Mouse (Mus musculus) lung, embryonic 16.5 days (tissue): ENCODE measurements around the gene Rsl1. TPM values are rescaled to one million over a fixed set of nuclear protein-coding genes. Genes with fewer than 3 reads are reported as not detected.
"Not testable (repeated sequence)": the region's sequence is repeated elsewhere in the genome, so short reads cannot be mapped to it uniquely, and the experiment has no call there.

Experiments
- ATAC-seq: fragments of 200-750 bp; cut with Nextera tagmentation; 2 replicates; pipeline ENCODE4 v1.8.0; 2017; ENCODE audit warnings: low read depth, mild to moderate bottlenecking, moderate library complexity
- H3K27ac ChIP-seq: fragments of 300-500 bp; sonication (generic); 2 replicates; pipeline ENCODE4 v1.5.1; 2014; ENCODE audit warnings: mild to moderate bottlenecking, control low read depth, low read length
- H3K27me3 ChIP-seq: fragments of 300-500 bp; sonication (generic); 2 replicates; pipeline ENCODE4 v1.6.1; 2014; ENCODE audit warnings: low read depth, low read length, mixed read lengths; ENCODE audit not compliant: control insufficient read depth, insufficient read depth
- H3K36me3 ChIP-seq: fragments of 300-500 bp; sonication (generic); 2 replicates; pipeline ENCODE4 v1.6.1; 2014; ENCODE audit warnings: low read length; ENCODE audit not compliant: control insufficient read depth, insufficient read depth
- H3K4me1 ChIP-seq: fragments of 300-500 bp; sonication (generic); replicated peaks from 2 replicates; pipeline ENCODE4 v1.6.1; 2014; ENCODE audit warnings: low read length, mixed read lengths; ENCODE audit not compliant: control insufficient read depth, insufficient read depth
- H3K4me2 ChIP-seq: fragments of 300-500 bp; sonication (generic); 2 replicates; pipeline ENCODE4 v1.6.1; 2014; ENCODE audit warnings: low read depth, low read length, control low read depth
- H3K4me3 ChIP-seq: fragments of 300-500 bp; sonication (generic); 2 replicates; pipeline ENCODE4 v1.5.1; 2014; ENCODE audit warnings: mild to moderate bottlenecking, low read length, control low read depth
- H3K9ac ChIP-seq: fragments of 300-500 bp; sonication (generic); 2 replicates; pipeline ENCODE4 v1.6.1; 2014; ENCODE audit warnings: low read length, control low read depth
- H3K9me3 ChIP-seq: fragments of 300-500 bp; sonication (generic); 2 replicates; pipeline ENCODE4 v1.6.1; 2016; ENCODE audit warnings: low read length; ENCODE audit not compliant: control insufficient read depth
- WGBS: fragments of 180-500 bp; shearing (Covaris S2); extraction: QIAGEN DNeasy Blood & Tissue Kit; methylation state at CpG from one replicate; pipeline ENCODE4 v1.1.7; 2014; 5-methylcytosine and 5-hydroxymethylcytosine counted together
- polyA plus RNA-seq: library from polyadenylated mRNA; unstranded; fragments of >200 nt; fragmentation: Nextera tagmentation; extraction: Ambion mirVana; gene quantifications from 2 replicates; pipeline ENCODE4 v1.2.1, GENCODE M21; 2015

The Rsl1 gene
- polyA plus RNA-seq = 8.5 and 9.7 TPM in 2 replicates

DNA sequence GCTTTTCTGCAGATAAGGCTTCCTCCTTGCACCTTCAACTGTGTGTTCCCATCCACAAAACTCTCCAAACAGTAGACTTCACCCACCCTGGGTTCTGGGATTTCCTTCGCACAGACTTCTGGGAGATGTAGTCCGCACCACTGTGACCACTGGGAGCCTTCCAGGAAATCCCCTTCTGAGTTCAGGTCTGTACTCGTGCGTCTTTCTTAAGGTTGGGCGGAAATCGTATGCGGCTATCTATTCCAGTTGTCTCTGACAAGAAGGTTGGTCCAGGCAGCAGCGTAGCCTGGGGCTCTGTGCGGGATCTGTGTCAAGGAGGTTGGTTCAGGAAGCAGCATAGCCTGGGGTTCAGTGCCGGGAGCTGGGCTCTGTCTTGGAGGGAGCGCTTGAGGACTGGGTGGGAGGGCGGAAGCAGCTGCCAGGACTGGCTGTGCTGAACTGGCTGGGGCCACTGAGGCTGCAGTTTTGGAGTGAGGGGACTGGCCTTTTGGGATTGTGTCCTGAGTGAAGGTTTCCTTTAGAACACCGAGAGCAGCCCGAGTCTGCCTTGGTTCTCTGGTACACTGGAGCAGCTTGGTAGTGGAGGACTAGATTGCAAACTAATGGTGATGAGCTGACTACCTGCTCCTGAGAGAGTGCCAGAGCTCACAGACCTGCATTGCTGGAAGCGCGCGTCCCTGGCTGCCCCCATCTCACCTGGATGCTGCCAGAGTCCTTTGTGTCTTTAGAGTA, at the start of gene Rsl1:
TSS of gene Rsl1 (plus strand) at position 192 of the 732 bp plus-strand sequence.
- not testable (repeated sequence) for H3K27me3 ChIP-seq, H3K4me1 ChIP-seq, H3K9me3 ChIP-seq, H3K36me3 ChIP-seq
- peak within 1 kb of the TSS; percentile 77 for H3K4me3 ChIP-seq
- ATAC-seq = peak; percentile 98
- peak within 1 kb of the TSS; percentile 83 for H3K9ac ChIP-seq
- peak within 1 kb of the TSS; percentile 72 for H3K4me2 ChIP-seq
- WGBS = under 1% methylated on average over 17 of the region's 17 CpGs
- H3K27ac ChIP-seq = peak within 1 kb of the TSS; percentile 62

DNA sequence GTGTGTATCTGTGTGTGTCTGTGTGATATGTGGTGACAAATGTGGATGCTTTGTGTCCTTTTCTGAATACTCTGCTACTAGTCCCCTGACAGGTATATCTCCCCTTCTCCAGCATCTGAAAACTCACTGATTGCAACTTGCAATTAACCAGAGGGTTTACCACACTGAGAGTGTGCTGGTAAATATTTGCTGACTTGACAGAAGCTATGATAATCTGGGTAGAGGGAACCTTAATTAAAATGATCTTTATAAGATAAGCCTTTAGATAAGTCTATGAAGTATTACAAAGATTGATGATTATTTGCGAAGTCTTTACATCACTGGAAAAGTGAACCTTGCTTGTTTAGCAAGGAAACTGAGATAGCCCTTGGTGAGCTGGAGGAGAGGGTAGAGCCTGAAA, 48.5 kb upstream of the Rsl1 start:
- no peak for ATAC-seq
- 87% methylated on average over 1 of the region's 1 CpGs for WGBS
- Histone ChIP-seq H3K4me2 (no peak overlapping the region), H3K4me3 (no peak overlapping the region), H3K36me3 (no peaks in the 10 kb centered on the region), H3K9ac (no peak overlapping the region), H3K27ac (no peak overlapping the region), H3K9me3 (no peaks in the 10 kb centered on the region), H3K27me3 (no peaks in the 10 kb centered on the region), H3K4me1 (0 out of 2 replicates have a peak, but pooled peaks cover 3% of the 10 kb centered on the region)

DNA sequence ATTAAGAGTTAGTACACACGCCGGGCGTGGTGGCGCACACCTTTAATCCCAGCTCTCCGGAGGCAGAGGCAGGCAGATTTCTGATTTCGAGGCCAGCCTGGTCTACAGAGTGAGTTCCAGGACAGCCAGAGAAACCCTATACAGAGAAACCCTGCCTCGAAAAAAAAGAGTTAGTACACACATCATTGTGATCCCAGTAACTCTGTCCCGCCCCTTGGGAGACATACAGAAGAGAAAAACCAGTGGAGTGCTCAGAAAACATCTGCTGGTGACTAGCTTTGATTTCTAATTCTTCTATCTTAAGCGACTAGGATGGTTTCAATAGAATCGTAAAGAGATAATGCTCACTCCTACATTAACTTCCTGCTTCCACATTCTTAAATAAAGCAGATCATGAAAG, 45.5 kb upstream of the Rsl1 start:
- not testable (repeated sequence) for H3K27ac ChIP-seq, H3K4me3 ChIP-seq, ATAC-seq, H3K4me1 ChIP-seq, H3K27me3 ChIP-seq, H3K36me3 ChIP-seq, H3K9ac ChIP-seq, H3K9me3 ChIP-seq
- 76% methylated on average over 10 of the region's 10 CpGs for WGBS
- H3K4me2 ChIP-seq = peak overlapping the region; percentile 67; the same call in 1 of the 2 replicates

- H3K27ac ChIP-seq = peak overlapping the region; percentile 25; the same call in 1 of the 2 replicates
- H3K4me1 ChIP-seq = 0 out of 2 replicates have a peak, but pooled peaks cover 3% of the 10 kb centered on the region
- WGBS = 1% methylated on average over 18 of the region's 18 CpGs
- H3K4me3 ChIP-seq = peak overlapping the region; percentile 78
- H3K9me3 ChIP-seq = no peaks in the 10 kb centered on the region
- peak; percentile 97 for ATAC-seq
- H3K9ac ChIP-seq = peak overlapping the region; percentile 79
- no peaks in the 10 kb centered on the region for H3K27me3 ChIP-seq
- H3K36me3 ChIP-seq = no peaks in the 10 kb centered on the region
- H3K4me2 ChIP-seq = peak overlapping the region; percentile 67
These were observed 44.8 kb upstream of the Rsl1 start for GRCm38 (mm10) chr13:67128038-67128721.

DNA sequence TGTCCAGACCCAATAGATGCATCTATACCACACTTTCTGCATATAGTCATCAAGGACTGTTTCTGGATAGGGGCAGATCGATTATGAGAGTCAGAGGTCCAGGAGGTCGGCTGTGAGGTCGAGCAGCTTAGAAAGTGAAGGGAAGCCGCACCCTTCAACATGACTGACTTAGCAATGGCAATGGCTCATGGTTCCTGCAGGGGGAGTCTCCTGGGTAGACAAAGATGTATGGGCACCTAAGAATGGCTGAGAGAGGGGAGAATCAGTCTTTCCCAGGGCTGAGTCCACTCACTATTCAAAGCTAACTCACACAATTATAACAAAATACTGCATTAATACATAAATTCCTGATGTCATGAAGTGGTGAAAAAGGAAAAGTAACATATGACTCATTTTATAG, 6.9 kb upstream of the Rsl1 start:
- H3K27me3 ChIP-seq, H3K36me3 ChIP-seq, H3K4me2 ChIP-seq, H3K27ac ChIP-seq, H3K9me3 ChIP-seq, H3K4me1 ChIP-seq, H3K9ac ChIP-seq, H3K4me3 ChIP-seq, ATAC-seq: not testable (repeated sequence)
- WGBS = 57% methylated on average over 4 of the region's 4 CpGs

DNA sequence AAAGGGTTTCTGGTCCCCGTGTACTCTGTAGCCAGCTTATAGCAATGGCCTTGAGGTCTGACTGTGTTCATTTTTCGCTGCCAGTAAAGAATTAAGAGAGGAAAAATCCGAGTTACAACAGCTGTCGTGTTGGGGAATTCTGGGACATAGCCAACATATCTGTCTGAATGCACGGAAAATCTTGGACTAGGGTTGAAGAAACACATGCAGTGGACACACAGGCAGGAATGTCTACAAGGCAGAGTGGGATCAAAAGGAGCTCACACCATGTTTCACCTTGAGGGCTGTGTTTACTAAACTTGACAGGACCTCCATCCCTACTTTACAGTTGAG, 707 bp downstream of the Rsl1 start:
- WGBS = 12% methylated on average over 5 of the region's 5 CpGs
- Histone ChIP-seq H3K27ac (peak overlapping the region; percentile 6), H3K4me1 (no peaks in the 10 kb centered on the region), H3K9ac (peak overlapping the region; percentile 83), H3K4me2 (peak overlapping the region; percentile 72), H3K36me3 (peaks cover 5% of the 10 kb centered on the region; the same call in 1 of the 2 replicates), H3K27me3 (no peaks in the 10 kb centered on the region), H3K4me3 (peak overlapping the region; percentile 77), H3K9me3 (no peaks in the 10 kb centered on the region)
- no peak; the same call in 1 of the 2 replicates for ATAC-seq

DNA sequence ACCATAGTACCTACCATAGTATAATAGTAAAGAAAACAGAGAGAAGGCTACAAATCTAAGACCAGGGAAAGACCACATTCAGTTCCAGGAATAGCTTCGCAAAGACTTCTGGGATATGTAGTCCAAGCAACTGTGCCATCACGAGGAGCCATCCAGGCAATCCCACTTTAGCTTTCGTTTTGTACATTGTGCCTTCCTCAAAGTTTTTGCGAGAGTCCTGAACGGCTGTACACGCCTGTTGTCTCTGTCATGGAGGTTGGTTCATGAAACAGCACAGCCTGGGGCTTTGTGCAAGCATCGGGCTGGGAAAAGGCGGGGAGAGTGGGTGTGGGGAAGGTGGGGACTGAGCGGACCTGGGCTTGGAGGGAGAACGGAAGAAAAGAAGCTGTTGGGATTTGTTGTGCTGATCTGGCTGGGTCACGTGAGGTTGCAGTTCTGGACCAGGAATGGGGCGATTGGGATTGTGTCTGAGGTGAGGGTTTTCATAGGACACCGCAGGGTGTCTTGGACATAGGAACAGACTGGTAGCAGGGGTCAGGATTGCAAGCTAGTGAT, 21.4 kb downstream of the Rsl1 start, which contains the start of gene Zfp455:
TSS of gene Zfp455 (plus strand) at position 167 of the 555 bp plus-strand sequence.
- no peaks in the 10 kb centered on the region for H3K27me3 ChIP-seq
- H3K4me2 ChIP-seq = peak within 1 kb of the TSS; percentile 57
- no peaks in the 10 kb centered on the region for H3K9me3 ChIP-seq
- peak; percentile 93 for ATAC-seq
- H3K4me3 ChIP-seq = peak within 1 kb of the TSS; percentile 90
- no peaks in the 10 kb centered on the region for H3K36me3 ChIP-seq
- H3K9ac ChIP-seq = peak within 1 kb of the TSS; percentile 89
- no peak within 1 kb of the TSS for H3K27ac ChIP-seq
- 4% methylated on average over 13 of the region's 13 CpGs for WGBS
- peaks cover 3% of the 10 kb centered on the region; the same call in 1 of the 2 replicates for H3K4me1 ChIP-seq

GRCm38 (mm10) chr13:67201656-67202055, 28.7 kb downstream of the Rsl1 start:
- ATAC-seq = no peak
- Histone ChIP-seq H3K36me3 (no peaks in the 10 kb centered on the region), H3K27ac (no peak overlapping the region), H3K4me1 (no peaks in the 10 kb centered on the region), H3K4me3 (no peak overlapping the region), H3K9me3 (no peaks in the 10 kb centered on the region), H3K4me2 (no peak overlapping the region), H3K27me3 (no peaks in the 10 kb centered on the region), H3K9ac (no peak overlapping the region)
- WGBS = 71% methylated on average over 3 of the region's 3 CpGs

DNA sequence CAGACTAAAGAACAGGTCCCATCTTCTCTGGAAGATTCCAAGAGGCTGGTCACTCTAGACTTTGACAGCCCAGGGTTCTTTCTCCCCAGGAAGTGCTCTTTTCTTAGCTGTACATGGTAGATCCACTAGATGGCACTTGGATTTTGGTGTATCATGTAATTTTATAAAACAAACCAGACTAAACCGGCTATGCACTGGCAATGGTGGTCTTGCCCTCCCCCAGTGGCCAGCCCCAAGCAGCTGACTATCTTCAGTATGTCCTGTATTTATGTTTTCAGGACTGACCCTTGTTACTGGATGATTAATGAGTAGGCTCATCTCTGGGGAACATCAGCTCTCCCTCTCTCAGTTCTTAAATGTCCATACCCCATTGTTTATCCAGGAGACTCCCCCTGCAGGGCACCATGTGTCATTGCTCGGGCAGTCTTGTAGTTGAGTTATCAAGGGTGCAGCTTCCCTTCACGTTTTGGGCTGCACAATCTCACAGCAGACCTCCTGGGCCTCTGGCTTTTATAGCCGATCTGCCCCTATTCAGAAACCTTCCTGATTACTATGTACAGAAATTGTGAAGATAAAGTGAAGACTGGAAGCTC, 41.1 kb downstream of the Rsl1 start:
- H3K4me2 ChIP-seq = no peak overlapping the region
- H3K27ac ChIP-seq = no peak overlapping the region
- H3K4me3 ChIP-seq = no peak overlapping the region
- no peaks in the 10 kb centered on the region for H3K27me3 ChIP-seq
- no peak for ATAC-seq
- no peak overlapping the region for H3K9ac ChIP-seq
- H3K36me3 ChIP-seq = no peaks in the 10 kb centered on the region
- H3K9me3 ChIP-seq = no peaks in the 10 kb centered on the region
- H3K4me1 ChIP-seq = no peaks in the 10 kb centered on the region
- WGBS = 60% methylated on average over 4 of the region's 4 CpGs
